Mouse (Mus musculus): ENCODE measurements around the gene Gpm6a. TPM values are rescaled to one million over a fixed set of nuclear protein-coding genes. Genes with fewer than 3 reads are reported as not detected.

Gene Gpm6a
- polyA plus RNA-seq, 1 experiment from 2014 or later: 29.8 TPM

Other genes starting within 250 kb of the Gpm6a start
- gene Wdr17, start 67.7 kb upstream of the Gpm6a start, polyA plus RNA-seq (2016; fragmentation: Nextera tagmentation; extraction: Ambion mirVana): 3.3 and 4.7 TPM in 2 replicates